Mouse (Mus musculus) midbrain, embryonic 14.5 days (tissue): ENCODE results near the gene Nhlrc1. TPM values are rescaled to one million over a fixed set of nuclear protein-coding genes. Genes with fewer than 3 reads are reported as not detected.
A peak's percentile ranks its signal among the peaks of the same experiment; 100 is the strongest.

Source experiments
- ATAC-seq: fragments of 200-750 bp; cut with Nextera tagmentation; 2 replicates; pipeline ENCODE4 v1.8.0; 2017; ENCODE audit warnings: moderate number of reproducible peaks, moderate library complexity; ENCODE audit not compliant: low FRiP score, low TSS enrichment
- DNase-seq: peaks from one replicate; pipeline ENCODE4 v3.0.0-alpha.2; 2015
- H3K27ac ChIP-seq: fragments of 300-500 bp; sonication (generic); replicated peaks from 2 replicates; pipeline ENCODE4 v1.5.1; 2014; ENCODE audit warnings: mild to moderate bottlenecking, low read depth, low read length, moderate library complexity
- H3K27me3 ChIP-seq: fragments of 300-500 bp; sonication (generic); 2 replicates; pipeline ENCODE4 v1.6.1; 2014; ENCODE audit warnings: low read length, control low read depth, mixed read lengths; ENCODE audit not compliant: control insufficient read depth, insufficient read depth
- H3K36me3 ChIP-seq: fragments of 300-500 bp; sonication (generic); 2 replicates; pipeline ENCODE4 v1.6.1; 2014; ENCODE audit warnings: low read length, control low read depth; ENCODE audit not compliant: control insufficient read depth, insufficient read depth
- H3K4me1 ChIP-seq: fragments of 300-500 bp; sonication (generic); 2 replicates; pipeline ENCODE4 v1.6.1; 2014; ENCODE audit warnings: mild to moderate bottlenecking, antibody characterized with exemption, low read length, control low read depth; ENCODE audit not compliant: control insufficient read depth, insufficient read depth
- H3K4me2 ChIP-seq: fragments of 300-500 bp; sonication (generic); 2 replicates; pipeline ENCODE4 v1.6.1; 2014; ENCODE audit warnings: mild to moderate bottlenecking, low read length, moderate library complexity
- H3K4me3 ChIP-seq: fragments of 300-500 bp; sonication (generic); replicated peaks from 2 replicates; pipeline ENCODE4 v1.5.1; 2014; ENCODE audit warnings: low read depth, low read length
- H3K9ac ChIP-seq: fragments of 300-500 bp; sonication (generic); replicated peaks from 2 replicates; pipeline ENCODE4 v1.6.1; 2014; ENCODE audit warnings: mild to moderate bottlenecking, low read length, moderate library complexity
- H3K9me3 ChIP-seq: fragments of 300-500 bp; sonication (generic); 2 replicates; pipeline ENCODE4 v1.6.1; 2016; ENCODE audit warnings: low read length, control low read depth, mixed read lengths; ENCODE audit not compliant: control insufficient read depth
- WGBS: fragments of 180-500 bp; shearing (Covaris S2); extraction: QIAGEN DNeasy Blood & Tissue Kit; methylation state at CpG from one replicate; pipeline ENCODE4 v1.1.7; 2014; 5-methylcytosine and 5-hydroxymethylcytosine counted together
- polyA plus RNA-seq: library from polyadenylated mRNA; unstranded; fragments of >200 nt; fragmentation: Nextera tagmentation; extraction: Ambion mirVana; gene quantifications from 2 replicates; pipeline ENCODE4 v1.2.1, GENCODE M21; 2014

Gene Nhlrc1
- polyA plus RNA-seq, 1 experiment from 2014 or later = 16.3 TPM

DNA sequence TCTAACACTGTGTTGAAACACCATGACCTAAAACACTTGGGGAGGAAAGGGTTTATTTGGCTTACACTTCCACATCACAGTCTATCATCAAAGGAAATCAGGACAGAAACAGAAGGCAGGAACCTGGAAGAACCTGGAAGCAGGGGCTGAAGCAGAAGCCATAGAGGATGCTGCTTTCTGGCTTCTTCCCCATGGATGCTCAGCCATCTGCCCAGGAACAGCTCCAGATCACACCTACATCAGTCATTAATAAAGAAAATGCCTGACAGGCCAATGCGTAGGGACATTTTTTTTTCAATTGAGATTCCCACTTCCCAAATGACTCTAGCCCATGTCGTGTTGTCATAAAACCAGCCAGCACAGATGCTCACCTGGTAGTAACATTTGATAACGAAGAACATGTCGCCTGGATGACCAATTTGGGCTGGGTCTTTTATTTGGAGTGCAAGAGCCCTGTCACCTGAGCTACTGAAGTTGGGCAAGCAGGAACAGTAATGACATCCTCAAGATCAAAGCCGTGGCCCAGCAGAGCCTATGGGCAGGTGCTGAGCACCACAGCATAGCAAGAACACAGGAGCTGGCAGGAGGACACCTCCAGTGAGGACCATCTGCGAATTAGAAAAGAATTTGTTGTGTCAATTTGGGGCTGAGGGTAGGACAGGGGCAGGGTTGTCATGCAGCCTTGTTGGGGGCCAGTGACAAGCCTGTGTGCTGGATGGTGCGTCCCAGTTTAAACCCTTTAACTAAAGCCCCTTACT, 22.0 kb downstream of the Nhlrc1 start:
- Histone ChIP-seq H3K4me1 (no peaks in the 10 kb centered on the region), H3K4me2 (no peak overlapping the region), H3K36me3 (no peaks in the 10 kb centered on the region), H3K9me3 (no peaks in the 10 kb centered on the region), H3K27ac (no peak overlapping the region), H3K9ac (no peak overlapping the region), H3K4me3 (no peak overlapping the region), H3K27me3 (no peaks in the 10 kb centered on the region)
- ATAC-seq = no peak
- no peak for DNase-seq
- WGBS = 77% methylated on average over 7 of the region's 7 CpGs

DNA sequence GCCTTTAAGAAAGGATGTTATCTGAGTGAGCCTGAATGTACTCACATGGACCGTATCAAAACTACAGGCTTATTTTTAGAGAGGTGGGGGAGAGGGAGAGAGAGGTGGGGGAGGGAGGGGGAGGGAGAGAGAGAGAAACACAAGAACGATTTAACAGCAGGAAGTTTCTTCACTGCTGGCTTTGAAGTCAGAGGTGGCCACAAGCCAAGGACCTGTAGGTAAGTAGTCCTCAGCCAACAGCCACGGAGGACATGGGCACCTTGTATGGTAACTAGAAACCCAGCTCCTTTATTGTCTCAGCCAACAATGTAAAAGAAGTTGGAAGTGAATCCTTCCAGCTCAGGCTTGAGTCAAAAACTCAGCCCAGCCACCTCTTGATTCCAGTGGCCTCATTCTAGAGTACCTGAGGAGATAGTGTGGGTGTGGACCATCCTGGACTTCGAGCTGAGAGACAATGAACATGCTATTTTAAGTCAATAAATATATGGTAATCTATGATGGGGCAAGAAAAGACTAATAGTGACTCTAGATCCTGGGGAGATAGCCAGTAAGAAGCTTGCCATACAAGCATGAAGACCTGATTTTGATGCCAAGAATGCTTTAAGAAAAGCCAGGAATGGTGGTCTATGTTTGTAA, 24.2 kb downstream of the Nhlrc1 start:
- Histone ChIP-seq H3K9me3 (no peaks in the 10 kb centered on the region), H3K36me3 (no peaks in the 10 kb centered on the region), H3K9ac (no peak overlapping the region), H3K27ac (no peak overlapping the region), H3K4me2 (no peak overlapping the region), H3K27me3 (no peaks in the 10 kb centered on the region), H3K4me3 (no peak overlapping the region), H3K4me1 (no peaks in the 10 kb centered on the region)
- no peak for DNase-seq
- WGBS = 54% methylated on average over 4 of the region's 4 CpGs
- no peak for ATAC-seq

- 77% methylated on average over 8 of the region's 8 CpGs for WGBS
- Histone ChIP-seq H3K4me2 (no peak overlapping the region), H3K9ac (no peak overlapping the region), H3K27ac (no peak overlapping the region), H3K4me1 (no peaks in the 10 kb centered on the region), H3K27me3 (no peaks in the 10 kb centered on the region), H3K9me3 (no peaks in the 10 kb centered on the region), H3K4me3 (no peak overlapping the region), H3K36me3 (no peaks in the 10 kb centered on the region)
- ATAC-seq (no peak), DNase-seq (no peak)
These were observed 26.7 kb downstream of the Nhlrc1 start for GRCm38 (mm10) chr13:46987941-46988340.

- Histone ChIP-seq H3K36me3 (no peaks in the 10 kb centered on the region), H3K4me3 (no peak overlapping the region), H3K4me1 (no peaks in the 10 kb centered on the region), H3K4me2 (no peak overlapping the region), H3K27ac (no peak overlapping the region), H3K9me3 (no peaks in the 10 kb centered on the region), H3K9ac (no peak overlapping the region), H3K27me3 (no peaks in the 10 kb centered on the region)
- DNase-seq (no peak), ATAC-seq (no peak)
- WGBS = 67% methylated on average over 6 of the region's 6 CpGs
These were observed 28.4 kb downstream of the Nhlrc1 start for GRCm38 (mm10) chr13:46986208-46986607.

DNA sequence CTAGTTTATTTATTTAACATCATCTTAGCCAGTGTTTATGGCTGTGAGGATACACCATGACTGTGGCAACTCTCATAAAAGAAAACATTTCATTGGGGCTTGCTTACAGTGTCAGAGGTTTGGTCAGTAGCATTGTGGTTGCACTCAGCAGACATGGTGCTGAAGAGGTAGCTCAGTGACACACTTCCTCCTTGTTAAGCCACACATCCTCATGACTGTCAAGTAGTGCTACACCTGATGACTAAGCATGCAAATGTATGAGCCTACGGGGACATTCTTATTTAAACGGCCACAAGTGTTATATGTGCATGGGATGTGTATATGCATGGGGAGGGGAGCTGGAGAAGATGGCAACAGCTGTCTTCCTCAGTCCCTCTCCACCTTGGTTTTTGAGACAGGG, 30.8 kb downstream of the Nhlrc1 start:
- Histone ChIP-seq H3K27me3 (no peaks in the 10 kb centered on the region), H3K4me3 (no peak overlapping the region)
- 87% methylated on average over 2 of the region's 2 CpGs for WGBS

DNA sequence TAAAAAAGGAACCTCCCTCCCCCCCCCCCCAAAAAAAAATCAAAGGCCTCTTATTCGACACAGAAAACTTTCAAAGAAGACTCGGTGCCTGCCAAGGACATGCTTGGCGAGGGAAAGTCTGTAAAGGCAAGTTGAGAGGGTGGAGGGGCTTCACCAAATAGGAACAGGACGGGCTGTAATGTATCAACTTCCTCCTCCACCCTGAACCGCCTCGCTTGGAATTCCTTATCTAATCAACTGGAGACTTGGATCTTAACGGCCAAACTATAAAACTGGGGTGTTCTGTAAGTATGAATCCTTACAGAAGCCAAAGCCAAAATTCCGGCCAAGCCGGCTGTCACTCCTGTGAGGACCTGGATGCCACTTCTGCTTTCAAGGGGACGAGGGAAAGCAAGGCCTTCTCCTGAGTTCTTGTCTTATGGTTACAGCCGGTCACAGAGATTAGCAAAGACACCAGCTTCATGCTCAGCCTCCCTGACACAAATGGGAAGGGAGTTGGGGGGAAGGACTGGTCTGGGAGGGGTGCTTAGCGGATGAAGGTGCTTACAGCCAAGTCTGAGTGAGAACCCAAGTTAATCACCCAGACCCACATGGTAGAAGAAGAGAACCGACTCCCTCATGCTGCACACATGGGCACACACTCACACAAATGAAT, 34.7 kb downstream of the Nhlrc1 start:
- H3K27me3 ChIP-seq = no peaks in the 10 kb centered on the region
- no peaks in the 10 kb centered on the region for H3K36me3 ChIP-seq
- 78% methylated on average over 13 of the region's 13 CpGs for WGBS
- ATAC-seq = no peak
- H3K9me3 ChIP-seq = no peaks in the 10 kb centered on the region
- no peak overlapping the region for H3K4me3 ChIP-seq
- no peak overlapping the region for H3K27ac ChIP-seq
- H3K4me1 ChIP-seq = peaks cover 7% of the 10 kb centered on the region; the same call in 1 of the 2 replicates
- H3K4me2 ChIP-seq = no peak overlapping the region
- no peak for DNase-seq
- H3K9ac ChIP-seq = no peak overlapping the region

More for the DNA sequence above, 30.8 kb downstream of the Nhlrc1 start:
- no peak overlapping the region for H3K27ac ChIP-seq
- no peaks in the 10 kb centered on the region for H3K4me1 ChIP-seq
- no peaks in the 10 kb centered on the region for H3K36me3 ChIP-seq
- no peaks in the 10 kb centered on the region for H3K9me3 ChIP-seq
- DNase-seq (no peak), ATAC-seq (no peak)
- H3K9ac ChIP-seq = no peak overlapping the region
- no peak overlapping the region for H3K4me2 ChIP-seq

GRCm38 (mm10) chr13:46976532-46976931, 38.1 kb downstream of the Nhlrc1 start:
- H3K4me1 ChIP-seq = peaks cover 7% of the 10 kb centered on the region; the same call in 1 of the 2 replicates
- no peak overlapping the region for H3K9ac ChIP-seq
- no peak overlapping the region; the same call in 1 of the 2 replicates for H3K27ac ChIP-seq
- H3K4me3 ChIP-seq = no peak overlapping the region
- ATAC-seq (no peak), DNase-seq (no peak)
- H3K9me3 ChIP-seq = no peaks in the 10 kb centered on the region
- H3K4me2 ChIP-seq = no peak overlapping the region
- no peaks in the 10 kb centered on the region for H3K36me3 ChIP-seq
- 92% methylated on average over 7 of the region's 7 CpGs for WGBS
- H3K27me3 ChIP-seq = no peaks in the 10 kb centered on the region

- 27% methylated on average over 4 of the region's 4 CpGs for WGBS
- peak overlapping the region; percentile 38; the same call in 1 of the 2 replicates for H3K4me3 ChIP-seq
- H3K9ac ChIP-seq = no peak overlapping the region
- peak overlapping the region; percentile 77; the same call in 1 of the 2 replicates for H3K27ac ChIP-seq
- H3K9me3 ChIP-seq = no peaks in the 10 kb centered on the region
- H3K4me2 ChIP-seq = peak overlapping the region; percentile 63
- ATAC-seq = no peak
- no peak for DNase-seq
- no peaks in the 10 kb centered on the region for H3K27me3 ChIP-seq
- H3K4me1 ChIP-seq = peaks cover 7% of the 10 kb centered on the region; the same call in 1 of the 2 replicates
- H3K36me3 ChIP-seq = no peaks in the 10 kb centered on the region
These were observed 38.7 kb downstream of the Nhlrc1 start for GRCm38 (mm10) chr13:46975930-46976329.
